Mouse (Mus musculus): ENCODE measurements around the gene Asic2.

GRCm38 (mm10) chr11:82011411-82012193, 43.3 kb upstream of the Asic2 start:
- TF ChIP-seq POLR2A (IDR thresholded peaks at IDR 0.05; ENCODE audit: control insufficient read depth in 1 of 2, insufficient read depth in 1 of 2, low read depth in 1 of 2, low read length in 2 of 2, poor library complexity in 1 of 2) = no peak
- TF ChIP-seq MAFK (IDR thresholded peaks at IDR 0.05; ENCODE audit: borderline replicate concordance, low read depth, low read length) = no peak
- TF ChIP-seq CTCF (IDR thresholded peaks at IDR 0.05 in 2 of 3, conservative IDR thresholded peaks at IDR 0.05 in 1 of 3; ENCODE audit: control insufficient read depth in 1 of 3, insufficient read depth in 1 of 3, low read depth in 2 of 3, low read length in 3 of 3, poor library complexity in 1 of 3, severe bottlenecking in 1 of 3) = no peak
- TF ChIP-seq SIN3A (IDR thresholded peaks at IDR 0.05; ENCODE audit: low read length) = no peak
